Mouse (Mus musculus): ENCODE measurements around the gene Podn. TPM values are rescaled to one million over a fixed set of nuclear protein-coding genes. Genes with fewer than 3 reads are reported as not detected.

The Podn gene
- total and polyA plus RNA-seq, 3 experiments, result 0.04 TPM; not detected in 2

- TF ChIP-seq UBTF (IDR thresholded peaks at IDR 0.05; ENCODE audit: borderline replicate concordance, insufficient read depth, low read depth, low read length) (no peak), POLR2AphosphoS2 (IDR thresholded peaks at IDR 0.05; ENCODE audit: low read length) (no peak), SIN3A (IDR thresholded peaks at IDR 0.05; ENCODE audit: low read length) (no peak), MAX (IDR thresholded peaks at IDR 0.05; ENCODE audit: low read length) (no peak), MAZ (IDR thresholded peaks at IDR 0.05; ENCODE audit: low read depth, low read length) (no peak), RAD21 (IDR thresholded peaks at IDR 0.05; ENCODE audit: low read depth, low read length) (no peak), TBP (IDR thresholded peaks at IDR 0.05; ENCODE audit: low read depth, low read length) (no peak), POLR2A (IDR thresholded peaks at IDR 0.05; ENCODE audit: control insufficient read depth in 1 of 2, insufficient read depth in 1 of 2, low read depth in 1 of 2, low read length in 2 of 2, poor library complexity in 1 of 2) (no peak), CTCF (IDR thresholded peaks at IDR 0.05 in 2 of 3, conservative IDR thresholded peaks at IDR 0.05 in 1 of 3; ENCODE audit: control insufficient read depth in 1 of 3, insufficient read depth in 1 of 3, low read depth in 2 of 3, low read length in 3 of 3, poor library complexity in 1 of 3, severe bottlenecking in 1 of 3) (no peak), ZMIZ1 (IDR thresholded peaks at IDR 0.05; ENCODE audit: low read depth, low read length) (no peak), TCF12 (IDR thresholded peaks at IDR 0.05; ENCODE audit: low read depth, low read length) (no peak), CHD2 (IDR thresholded peaks at IDR 0.05; ENCODE audit: low read length) (no peak), CHD1 (IDR thresholded peaks at IDR 0.05; ENCODE audit: low read depth, low read length) (no peak), ZC3H11A (IDR thresholded peaks at IDR 0.05; ENCODE audit: low read depth, low read length) (no peak), NRF1 (IDR thresholded peaks at IDR 0.05; ENCODE audit: insufficient read depth, low read depth, low read length, poor library complexity, severe bottlenecking) (no peak), E2F4 (IDR thresholded peaks at IDR 0.05; ENCODE audit: borderline replicate concordance, low read depth, low read length) (no peak), HCFC1 (IDR thresholded peaks at IDR 0.05; ENCODE audit: low read depth, low read length) (no peak), USF2 (IDR thresholded peaks at IDR 0.05; ENCODE audit: borderline replicate concordance in 1 of 2, insufficient read depth in 1 of 2, low read depth in 1 of 2, low read length in 2 of 2) (no peak), SMC3 (IDR thresholded peaks at IDR 0.05; ENCODE audit: low read depth, low read length) (no peak)
- no peaks in the 10 kb centered on the region for H3K9me3 ChIP-seq (replicated peaks; ENCODE audit: insufficient read depth, low read length)
- no peak for DNase-seq (ENCODE audit: low read depth, low spot score)
- no peak overlapping the region for H3K9ac ChIP-seq (ENCODE audit: control insufficient read depth, low read depth, low read length, poor library complexity, severe bottlenecking)
- H3K4me3 ChIP-seq (ENCODE audit: control insufficient read depth in 1 of 2, insufficient read depth in 1 of 2, low read depth in 2 of 2, low read length in 2 of 2), result no peak overlapping the region
- no peak overlapping the region for H3K27ac ChIP-seq (ENCODE audit: control insufficient read depth, low read depth, low read length)
- no peaks in the 10 kb centered on the region for H3K4me1 ChIP-seq (ENCODE audit: control insufficient read depth in 1 of 2, insufficient read depth in 2 of 2, low read length in 2 of 2)
- H3K36me3 ChIP-seq (ENCODE audit: control insufficient read depth in 1 of 2, insufficient read depth in 2 of 2, low read length in 2 of 2), result no peaks in the 10 kb centered on the region
- no peaks in the 10 kb centered on the region for H3K79me2 ChIP-seq (ENCODE audit: control insufficient read depth, insufficient read depth, low read length, poor library complexity)
- peaks cover 0 to 1% of the 10 kb centered on the region in 2 experiments; a peak in 1 of 4 replicates for H3K27me3 ChIP-seq (ENCODE audit: control insufficient read depth in 1 of 2, insufficient read depth in 2 of 2, low read length in 2 of 2)
Observed at GRCm38 (mm10) chr4:108136938-108137337, 40.7 kb upstream of the Podn start.

GRCm38 (mm10) chr4:108130452-108130851 is 34.2 kb upstream of the Podn start:
- Histone ChIP-seq H3K36me3 (ENCODE audit: control insufficient read depth in 1 of 2, insufficient read depth in 2 of 2, low read length in 2 of 2) (no peaks in the 10 kb centered on the region), H3K79me2 (ENCODE audit: control insufficient read depth, insufficient read depth, low read length, poor library complexity) (no peaks in the 10 kb centered on the region), H3K27me3 (ENCODE audit: control insufficient read depth in 1 of 2, insufficient read depth in 2 of 2, low read length in 2 of 2) (no peaks in the 10 kb centered on the region; a peak in 2 of 4 replicates), H3K27ac (ENCODE audit: control insufficient read depth, low read depth, low read length) (no peak overlapping the region), H3K4me1 (ENCODE audit: control insufficient read depth in 1 of 2, insufficient read depth in 2 of 2, low read length in 2 of 2) (no peaks in the 10 kb centered on the region), H3K4me3 (ENCODE audit: control insufficient read depth in 1 of 2, insufficient read depth in 1 of 2, low read depth in 2 of 2, low read length in 2 of 2) (no peak overlapping the region), H3K9me3 (replicated peaks; ENCODE audit: insufficient read depth, low read length) (no peaks in the 10 kb centered on the region), H3K9ac (ENCODE audit: control insufficient read depth, low read depth, low read length, poor library complexity, severe bottlenecking) (no peak overlapping the region)
- no peak for DNase-seq (ENCODE audit: low read depth, low spot score)
- TF ChIP-seq ZC3H11A (IDR thresholded peaks at IDR 0.05; ENCODE audit: low read depth, low read length) (no peak), UBTF (IDR thresholded peaks at IDR 0.05; ENCODE audit: borderline replicate concordance, insufficient read depth, low read depth, low read length) (no peak), MYC (IDR thresholded peaks at IDR 0.05; ENCODE audit: low read depth, low read length) (no peak)

All from MEL (cell line).